23 mouse cellular contexts compared by ENCODE assay signal in genomic region chr11:95764806-95765205, GRCm38 (mm10). TPM values are rescaled to one million over a fixed set of nuclear protein-coding genes. Genes with fewer than 3 reads are reported as not detected.
"Had no signal": no experiment of that assay in that cellular context is flagged by ENCODE, and none has a peak within 500 bp of the region (broad histone marks: within the 10 kb centered on the region; RNA-seq: fewer than 3 reads in every experiment).

No protein-coding gene starts in this region.

- H3K27me3 ChIP-seq: heart, embryonic 13.5 days; heart, embryonic 15.5 days; hindbrain, embryonic 12.5 days; hindbrain, embryonic 15.5 days; limb, embryonic 13.5 days; limb, embryonic 15.5 days had no signal

- ATAC-seq: forebrain, postnatal 0 days; hindbrain, postnatal 0 days; intestine, embryonic 16.5 days had no signal

- H3K27ac ChIP-seq: heart, adult 2 months; heart, embryonic 13.5 days; heart, embryonic 15.5 days; hindbrain, embryonic 12.5 days; hindbrain, embryonic 15.5 days; hindbrain, postnatal 0 days; kidney, postnatal 0 days; limb, embryonic 13.5 days; limb, embryonic 15.5 days; liver, embryonic 14.5 days had no signal

- H3K9me3 ChIP-seq: heart, embryonic 13.5 days; heart, embryonic 15.5 days; hindbrain, embryonic 12.5 days; hindbrain, embryonic 15.5 days; limb, embryonic 13.5 days; limb, embryonic 15.5 days had no signal

- H3K9ac ChIP-seq: forebrain, postnatal 0 days; heart, embryonic 13.5 days; heart, embryonic 15.5 days; hindbrain, embryonic 12.5 days; hindbrain, embryonic 15.5 days; limb, embryonic 13.5 days; limb, embryonic 15.5 days; liver, embryonic 14.5 days had no signal

- DNase-seq: forebrain, postnatal 0 days; gastrocnemius, postnatal 14 days; gastrocnemius, postnatal 36 days; heart, adult 2 months; heart, postnatal 14 days; heart, postnatal 36 days; kidney, adult 11 months; kidney, adult 9 months; kidney, postnatal 36 days; layer of hippocampus, adult 9-11 months; layer of hippocampus, postnatal 36 days; left cerebral cortex, postnatal 4 days had no signal

- H3K4me2 ChIP-seq: heart, embryonic 11.5 days; heart, embryonic 13.5 days; heart, embryonic 15.5 days; hindbrain, embryonic 12.5 days; hindbrain, embryonic 15.5 days; limb, embryonic 13.5 days; limb, embryonic 15.5 days had no signal

- H3K4me1 ChIP-seq: heart, embryonic 15.5 days; hindbrain, embryonic 12.5 days; hindbrain, embryonic 15.5 days had no signal

- H3K4me3 ChIP-seq: heart, adult 2 months; heart, embryonic 13.5 days; heart, embryonic 15.5 days; hindbrain, embryonic 12.5 days; hindbrain, embryonic 15.5 days; limb, embryonic 13.5 days; limb, embryonic 15.5 days had no signal

RNA-seq across cellular contexts. Expression of gene Phospho1, which starts 59.5 kb away (rescaled TPM):
- polyA plus RNA-seq: forebrain, postnatal 0 days; hindbrain, embryonic 12.5 days; kidney, postnatal 0 days had no signal
